Mouse (Mus musculus) neural tube, embryonic 13.5 days (tissue): ENCODE measurements around the gene Cald1. TPM values are rescaled to one million over a fixed set of nuclear protein-coding genes. Genes with fewer than 3 reads are reported as not detected.

ENCODE experiments used
- ATAC-seq: fragments of 200-750 bp; cut with Nextera tagmentation; 2 replicates; pipeline ENCODE4 v1.8.0; 2017; ENCODE audit warnings: low read depth, mild to moderate bottlenecking, moderate TSS enrichment, moderate library complexity
- H3K27ac ChIP-seq: fragments of 300-500 bp; sonication (generic); replicated peaks from 2 replicates; pipeline ENCODE4 v1.5.1; 2015; ENCODE audit warnings: moderate library complexity, mild to moderate bottlenecking, inconsistent platforms
- H3K27me3 ChIP-seq: fragments of 300-500 bp; sonication (generic); 2 replicates; pipeline ENCODE4 v1.6.1; 2015; ENCODE audit warnings: mild to moderate bottlenecking, inconsistent platforms
- H3K36me3 ChIP-seq: fragments of 300-500 bp; sonication (generic); 2 replicates; pipeline ENCODE4 v1.6.1; 2015; ENCODE audit warnings: mild to moderate bottlenecking, inconsistent platforms
- H3K4me1 ChIP-seq: fragments of 300-500 bp; sonication (generic); replicated peaks from 2 replicates; pipeline ENCODE4 v1.6.1; 2015; ENCODE audit warnings: inconsistent platforms
- H3K4me2 ChIP-seq: fragments of 300-500 bp; sonication (generic); 2 replicates; pipeline ENCODE4 v1.6.1; 2015; ENCODE audit warnings: inconsistent platforms, mild to moderate bottlenecking, moderate library complexity
- H3K4me3 ChIP-seq: fragments of 300-500 bp; sonication (generic); 2 replicates; pipeline ENCODE4 v1.5.1; 2015; ENCODE audit warnings: mild to moderate bottlenecking, inconsistent platforms
- H3K9ac ChIP-seq: fragments of 300-500 bp; sonication (generic); 2 replicates; pipeline ENCODE4 v1.6.1; 2015; ENCODE audit warnings: moderate library complexity, mild to moderate bottlenecking, inconsistent platforms
- H3K9me3 ChIP-seq: fragments of 300-500 bp; sonication (generic); 2 replicates; pipeline ENCODE4 v1.6.1; 2016; ENCODE audit warnings: inconsistent platforms
- WGBS: fragments of 180-500 bp; shearing (Covaris S2); methylation state at CpG from one replicate; pipeline ENCODE4 v1.1.7; 2015; 5-methylcytosine and 5-hydroxymethylcytosine counted together
- polyA plus RNA-seq: library from polyadenylated mRNA; unstranded; fragments of >200 nt; fragmentation: Nextera tagmentation; extraction: Ambion mirVana; gene quantifications from 2 replicates; pipeline ENCODE4 v1.2.1, GENCODE M21; 2015

The Cald1 gene
- polyA plus RNA-seq, 1 experiment from 2014 or later = 92.0 TPM

DNA sequence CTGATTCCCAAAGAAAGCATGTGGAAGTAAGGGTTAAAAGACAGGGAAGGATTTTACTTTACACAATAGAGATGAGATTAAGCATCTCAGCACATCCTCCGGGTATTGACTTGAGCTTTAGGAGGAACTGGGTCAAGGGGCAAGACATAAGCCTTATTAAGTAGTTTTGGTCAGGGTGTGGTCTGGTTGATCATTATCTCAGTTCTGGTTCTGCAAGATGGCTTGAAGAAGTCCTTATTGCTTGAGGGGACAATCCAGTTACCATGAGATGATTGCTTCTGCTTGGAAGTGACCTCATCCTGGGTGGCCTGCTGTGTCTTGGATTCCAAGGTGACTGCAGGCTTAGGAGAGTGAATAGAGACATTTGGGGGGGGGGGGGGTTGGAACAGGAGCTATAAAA lies 21.9 kb downstream of the Cald1 start:
- H3K9ac ChIP-seq = no peak overlapping the region

DNA sequence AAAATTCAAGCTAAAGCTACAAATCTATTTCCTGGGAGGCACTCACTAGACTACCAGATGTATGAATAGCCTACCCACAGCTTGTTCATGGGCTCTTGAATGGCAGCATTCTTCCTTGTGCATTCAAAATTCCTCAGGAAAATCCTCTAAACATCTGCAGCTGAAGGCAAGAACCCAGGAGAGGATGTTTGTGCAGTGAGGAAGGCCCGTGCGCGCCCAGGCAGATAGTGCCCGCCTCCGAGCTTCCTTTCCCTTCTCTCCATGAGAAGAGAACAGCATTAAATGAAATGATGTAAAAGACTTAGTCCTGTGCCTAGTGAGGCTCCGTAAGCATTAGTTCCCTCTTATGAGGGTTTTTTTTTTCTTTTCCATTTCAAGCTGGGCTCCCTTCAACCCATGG lies 24.6 kb downstream of the Cald1 start:
- 73% methylated on average over 6 of the region's 6 CpGs for WGBS
- H3K27me3 ChIP-seq = no peaks in the 10 kb centered on the region
- H3K9me3 ChIP-seq = no peaks in the 10 kb centered on the region
- no peaks in the 10 kb centered on the region for H3K36me3 ChIP-seq
- H3K4me2 ChIP-seq = no peak overlapping the region
- no peak overlapping the region for H3K9ac ChIP-seq
- no peak overlapping the region for H3K27ac ChIP-seq
- no peaks in the 10 kb centered on the region for H3K4me1 ChIP-seq
- no peak for ATAC-seq
- H3K4me3 ChIP-seq = no peak overlapping the region

More for the DNA sequence above, 21.9 kb downstream of the Cald1 start:
- Histone ChIP-seq H3K27ac (no peak overlapping the region), H3K27me3 (no peaks in the 10 kb centered on the region), H3K9me3 (no peaks in the 10 kb centered on the region), H3K36me3 (no peaks in the 10 kb centered on the region), H3K4me1 (no peaks in the 10 kb centered on the region), H3K4me3 (no peak overlapping the region), H3K4me2 (no peak overlapping the region)
- WGBS = 65% methylated on average over 1 of the region's 1 CpGs
- ATAC-seq = no peak

DNA sequence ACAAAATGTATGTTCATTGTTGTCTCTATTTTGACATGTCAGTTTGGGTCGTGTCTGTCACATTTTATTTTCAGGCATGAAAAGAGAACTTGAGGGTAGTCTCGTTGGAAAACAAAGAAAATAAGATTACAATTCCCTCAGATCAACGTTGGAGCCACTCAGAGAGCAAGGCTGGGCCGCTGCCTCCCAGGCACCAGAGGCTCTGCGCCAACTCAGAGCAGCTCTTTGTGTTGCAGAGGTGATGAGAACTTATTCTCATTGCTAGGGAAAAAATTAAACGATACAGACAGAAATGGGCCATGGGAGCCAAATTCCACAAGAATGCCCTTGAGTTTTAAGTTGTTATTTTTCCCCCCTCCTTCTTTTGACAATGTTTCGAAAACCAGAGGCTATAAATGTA lies 25.0 kb downstream of the Cald1 start:
- H3K4me1 ChIP-seq = no peaks in the 10 kb centered on the region
- no peaks in the 10 kb centered on the region for H3K9me3 ChIP-seq
- H3K9ac ChIP-seq = no peak overlapping the region
- WGBS = 71% methylated on average over 7 of the region's 7 CpGs
- no peaks in the 10 kb centered on the region for H3K36me3 ChIP-seq
- H3K27me3 ChIP-seq = no peaks in the 10 kb centered on the region
- H3K27ac ChIP-seq = no peak overlapping the region
- no peak for ATAC-seq
- H3K4me2 ChIP-seq = no peak overlapping the region
- H3K4me3 ChIP-seq = no peak overlapping the region

DNA sequence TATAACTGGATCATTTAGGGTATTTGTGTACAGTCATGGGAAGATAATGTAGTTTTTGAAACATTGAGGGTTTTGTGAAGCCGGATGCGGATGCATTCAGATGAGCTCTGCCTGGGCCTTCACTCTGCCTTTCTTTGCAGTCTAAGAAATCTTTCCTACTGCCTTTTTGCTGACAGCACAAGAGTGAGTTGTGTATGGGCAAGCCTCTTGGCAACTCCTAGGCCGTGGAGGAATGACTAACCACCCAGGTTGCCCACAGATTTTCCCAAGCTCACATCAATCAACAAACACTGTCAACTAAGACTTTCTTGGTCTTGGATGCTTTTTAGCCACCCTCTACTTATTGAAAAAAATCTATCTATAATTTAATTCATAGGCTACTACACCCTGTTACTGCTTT lies 26.2 kb downstream of the Cald1 start:
- ATAC-seq = no peak
- H3K4me3 ChIP-seq = no peak overlapping the region
- H3K27ac ChIP-seq = no peak overlapping the region
- no peak overlapping the region for H3K9ac ChIP-seq
- H3K4me1 ChIP-seq = no peaks in the 10 kb centered on the region
- no peaks in the 10 kb centered on the region for H3K27me3 ChIP-seq
- H3K4me2 ChIP-seq = no peak overlapping the region
- H3K36me3 ChIP-seq = no peaks in the 10 kb centered on the region
- WGBS = 77% methylated on average over 3 of the region's 3 CpGs
- H3K9me3 ChIP-seq = no peaks in the 10 kb centered on the region

DNA sequence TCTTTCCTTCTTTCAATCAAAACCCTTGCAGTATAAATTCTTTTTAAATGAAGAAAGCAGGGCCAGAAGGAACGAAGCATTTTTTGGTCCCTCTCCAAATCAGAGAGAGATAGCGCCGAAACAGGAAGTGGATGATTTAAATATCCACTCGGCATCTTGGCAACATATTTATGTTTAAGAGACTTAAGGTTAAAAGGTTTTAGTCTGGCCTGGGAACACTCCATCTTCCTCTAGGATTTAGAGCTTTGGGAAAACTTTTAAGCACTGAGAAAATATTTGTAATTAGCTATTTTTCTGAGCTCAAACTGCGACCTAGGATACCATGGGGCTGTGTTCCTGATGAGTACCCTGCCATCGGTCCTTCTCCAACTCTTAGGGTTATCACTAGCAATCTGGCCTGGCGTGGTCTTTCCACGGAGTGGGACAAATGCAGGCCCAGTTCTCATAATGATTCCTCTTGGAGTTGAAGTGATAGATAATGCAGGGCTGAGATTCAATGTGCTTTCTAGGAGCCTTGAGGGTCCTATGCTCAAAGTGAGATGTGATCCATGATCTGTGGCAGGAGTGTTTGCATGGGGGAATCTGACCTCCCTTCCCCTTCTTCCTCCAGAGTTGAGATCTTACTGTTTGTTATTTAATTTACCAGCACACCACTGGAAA lies 28.4 kb downstream of the Cald1 start:
- H3K9ac ChIP-seq = no peak overlapping the region
- no peak overlapping the region for H3K4me3 ChIP-seq
- H3K27ac ChIP-seq = no peak overlapping the region
- H3K4me1 ChIP-seq = no peaks in the 10 kb centered on the region
- no peaks in the 10 kb centered on the region for H3K36me3 ChIP-seq
- no peak overlapping the region for H3K4me2 ChIP-seq
- ATAC-seq = no peak
- no peaks in the 10 kb centered on the region for H3K27me3 ChIP-seq
- 85% methylated on average over 8 of the region's 8 CpGs for WGBS
- no peaks in the 10 kb centered on the region for H3K9me3 ChIP-seq

DNA sequence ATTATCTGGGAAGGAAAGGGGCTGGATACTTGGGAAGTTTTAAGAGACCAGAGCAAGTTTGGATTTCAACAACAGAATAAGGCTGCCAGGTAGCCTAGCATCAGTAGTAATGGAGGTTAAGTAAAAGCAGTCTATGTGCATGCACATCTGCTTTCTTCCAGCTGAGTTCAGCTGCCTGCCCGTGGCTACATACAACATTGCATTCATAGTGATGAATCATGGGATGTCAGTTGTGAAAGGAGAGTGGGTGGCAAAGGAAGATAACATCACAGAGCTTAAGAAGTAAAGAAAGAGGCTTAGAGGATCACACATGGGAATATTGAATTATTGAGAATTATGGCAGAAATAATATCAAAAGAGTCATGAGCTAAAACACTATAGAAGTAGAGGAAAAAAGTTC lies 29.8 kb downstream of the Cald1 start:
- no peak overlapping the region for H3K27ac ChIP-seq
- H3K9ac ChIP-seq = no peak overlapping the region
- H3K9me3 ChIP-seq = no peaks in the 10 kb centered on the region
- no peaks in the 10 kb centered on the region for H3K36me3 ChIP-seq
- 57% methylated on average over 1 of the region's 1 CpGs for WGBS
- H3K4me2 ChIP-seq = no peak overlapping the region
- ATAC-seq = no peak
- no peaks in the 10 kb centered on the region for H3K27me3 ChIP-seq
- no peaks in the 10 kb centered on the region for H3K4me1 ChIP-seq
- H3K4me3 ChIP-seq = no peak overlapping the region

DNA sequence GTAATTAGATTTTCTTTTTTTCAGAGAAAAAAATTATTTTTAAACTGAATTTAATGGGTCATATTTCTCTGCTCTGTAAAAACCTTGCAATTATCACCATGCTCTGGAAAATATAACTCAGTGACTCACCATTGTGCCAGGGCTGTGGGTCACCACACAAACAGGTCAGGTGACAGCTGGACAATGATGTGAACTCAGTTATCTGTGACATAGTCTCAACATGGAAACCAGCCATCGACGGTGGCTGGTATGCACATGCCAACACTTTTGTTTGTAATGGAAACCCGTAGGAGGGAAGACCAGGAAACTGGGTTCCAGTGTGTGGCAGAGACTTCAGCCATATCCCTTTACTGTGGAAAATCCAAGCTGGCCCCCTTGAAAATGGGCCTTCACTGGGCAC lies 35.5 kb downstream of the Cald1 start:
- Histone ChIP-seq H3K27me3 (no peaks in the 10 kb centered on the region), H3K27ac (no peak overlapping the region), H3K9me3 (no peaks in the 10 kb centered on the region), H3K9ac (no peak overlapping the region), H3K4me2 (no peak overlapping the region), H3K4me1 (0 out of 2 replicates have a peak, but pooled peaks cover 3% of the 10 kb centered on the region), H3K36me3 (no peaks in the 10 kb centered on the region), H3K4me3 (no peak overlapping the region)
- 83% methylated on average over 3 of the region's 3 CpGs for WGBS
- ATAC-seq = no peak

DNA sequence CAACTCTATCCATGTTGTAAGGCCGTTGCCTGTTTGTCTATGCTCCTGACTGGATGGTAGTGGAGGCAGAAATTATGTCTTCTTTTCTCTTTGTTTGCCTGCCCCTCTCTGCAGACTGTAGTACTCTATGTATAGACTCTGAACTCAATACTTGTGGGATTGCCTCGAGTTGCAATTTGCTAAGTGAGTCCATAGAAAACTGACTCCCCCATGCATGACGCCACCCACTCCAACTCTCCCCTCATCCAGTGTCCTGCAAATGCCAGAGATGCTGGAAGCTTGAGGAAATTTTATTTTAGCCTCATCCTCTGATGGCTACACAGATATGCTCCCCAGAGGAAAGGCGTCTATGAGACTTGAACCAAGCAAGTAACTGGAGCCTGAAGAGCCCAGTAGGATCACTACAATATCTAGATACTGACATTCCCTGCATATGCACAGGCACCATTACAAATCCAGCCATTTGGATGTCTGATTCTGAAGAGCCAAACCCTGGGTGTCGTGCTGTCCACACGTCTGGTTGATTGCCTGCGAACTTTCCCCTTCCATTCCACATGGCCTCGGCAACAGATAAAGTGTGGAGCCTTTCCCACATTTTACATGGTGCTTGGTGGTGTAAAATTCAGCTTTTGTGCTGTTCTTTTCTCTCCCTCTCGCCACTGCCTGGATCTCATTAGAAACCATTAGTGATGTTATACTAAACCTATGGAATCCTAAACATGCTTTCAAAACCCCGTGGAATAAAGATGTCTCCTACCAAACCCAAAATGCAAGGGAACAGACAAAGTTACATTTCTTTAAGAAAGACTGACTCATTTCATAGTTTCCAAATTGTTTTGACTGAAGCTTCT lies 39.5 kb downstream of the Cald1 start:
- no peaks in the 10 kb centered on the region for H3K27me3 ChIP-seq
- no peak overlapping the region for H3K4me2 ChIP-seq
- no peak overlapping the region for H3K9ac ChIP-seq
- 59% methylated on average over 10 of the region's 10 CpGs for WGBS
- 0 out of 2 replicates have a peak, but pooled peaks cover 4% of the 10 kb centered on the region for H3K4me1 ChIP-seq
- ATAC-seq = no peak
- no peaks in the 10 kb centered on the region for H3K9me3 ChIP-seq
- no peak overlapping the region for H3K4me3 ChIP-seq
- no peak overlapping the region for H3K27ac ChIP-seq
- H3K36me3 ChIP-seq = no peaks in the 10 kb centered on the region

DNA sequence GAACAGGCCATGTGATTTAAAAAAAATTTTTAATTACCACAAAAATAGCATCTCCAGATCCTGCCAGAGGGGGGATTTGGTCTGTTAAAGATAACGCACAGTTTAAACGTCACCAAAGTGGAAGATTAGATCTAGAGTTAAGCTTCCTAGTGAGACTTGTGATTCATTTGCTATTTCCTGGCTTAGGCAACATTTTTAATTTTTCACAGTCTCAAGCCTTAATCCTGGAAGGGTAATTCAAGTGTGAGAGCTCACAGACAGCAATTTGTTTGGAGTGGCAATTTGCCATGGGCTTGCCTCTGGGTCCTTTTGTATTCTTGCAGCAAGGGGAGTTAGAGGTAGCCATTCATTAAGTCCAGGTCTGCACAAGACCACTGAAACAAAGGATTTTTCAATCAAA lies 40.4 kb downstream of the Cald1 start:
- Histone ChIP-seq H3K4me2 (no peak overlapping the region), H3K27me3 (no peaks in the 10 kb centered on the region), H3K9ac (no peak overlapping the region), H3K4me3 (no peak overlapping the region), H3K36me3 (no peaks in the 10 kb centered on the region), H3K27ac (no peak overlapping the region), H3K4me1 (0 out of 2 replicates have a peak, but pooled peaks cover 4% of the 10 kb centered on the region), H3K9me3 (no peaks in the 10 kb centered on the region)
- 39% methylated on average over 2 of the region's 2 CpGs for WGBS
- ATAC-seq = no peak

DNA sequence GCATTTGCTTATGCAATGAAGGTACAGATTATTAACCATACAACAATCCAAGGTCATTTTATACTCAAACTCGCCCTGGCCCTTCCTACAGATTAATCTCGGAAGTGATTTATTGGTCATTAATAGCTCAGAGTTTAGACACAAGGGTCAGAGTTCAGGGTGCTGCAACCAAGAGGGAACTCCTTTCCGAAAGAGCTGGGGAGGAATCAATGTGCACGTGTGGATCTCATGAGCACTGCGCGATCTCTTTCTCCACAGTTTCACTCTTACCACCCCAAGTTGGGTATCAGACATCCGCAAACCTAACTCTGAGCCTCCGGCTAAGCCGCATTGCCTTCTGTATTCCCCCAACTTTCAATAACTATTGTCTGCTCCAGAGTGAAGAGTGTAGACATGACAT lies 41.9 kb downstream of the Cald1 start:
- no peaks in the 10 kb centered on the region for H3K9me3 ChIP-seq

DNA sequence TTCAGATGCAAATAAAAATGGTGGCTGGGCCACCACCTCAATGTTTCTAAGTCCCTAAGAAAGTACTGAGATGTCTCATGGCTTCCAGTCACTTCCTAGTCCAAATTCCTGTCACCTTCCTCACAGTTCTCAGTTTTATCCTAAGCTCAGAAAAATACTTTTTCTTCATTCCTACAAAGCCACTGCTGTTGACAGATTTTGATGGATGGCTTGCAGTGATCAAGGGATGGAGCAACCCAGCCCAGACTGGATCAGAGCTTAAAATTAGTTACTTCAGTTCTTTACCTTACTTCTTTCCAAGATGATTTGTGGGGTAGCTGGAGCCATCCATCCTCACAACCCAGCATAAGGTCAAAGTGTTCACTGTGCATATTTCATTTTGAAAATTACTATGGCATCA lies 42.8 kb downstream of the Cald1 start:
- 0 out of 2 replicates have a peak, but pooled peaks cover 4% of the 10 kb centered on the region for H3K4me1 ChIP-seq
- no peak overlapping the region for H3K9ac ChIP-seq
- no peak overlapping the region for H3K4me2 ChIP-seq
- H3K36me3 ChIP-seq = no peaks in the 10 kb centered on the region
- H3K27ac ChIP-seq = no peak overlapping the region
- no peaks in the 10 kb centered on the region for H3K9me3 ChIP-seq
- H3K27me3 ChIP-seq = no peaks in the 10 kb centered on the region
- no peak for ATAC-seq
- no peak overlapping the region for H3K4me3 ChIP-seq

More for the DNA sequence above, 41.9 kb downstream of the Cald1 start:
- 0 out of 2 replicates have a peak, but pooled peaks cover 4% of the 10 kb centered on the region for H3K4me1 ChIP-seq
- H3K9ac ChIP-seq = no peak overlapping the region
- ATAC-seq = no peak
- no peak overlapping the region for H3K4me2 ChIP-seq
- H3K36me3 ChIP-seq = no peaks in the 10 kb centered on the region
- H3K27me3 ChIP-seq = no peaks in the 10 kb centered on the region
- WGBS = 79% methylated on average over 9 of the region's 9 CpGs
- no peak overlapping the region for H3K4me3 ChIP-seq
- no peak overlapping the region for H3K27ac ChIP-seq

DNA sequence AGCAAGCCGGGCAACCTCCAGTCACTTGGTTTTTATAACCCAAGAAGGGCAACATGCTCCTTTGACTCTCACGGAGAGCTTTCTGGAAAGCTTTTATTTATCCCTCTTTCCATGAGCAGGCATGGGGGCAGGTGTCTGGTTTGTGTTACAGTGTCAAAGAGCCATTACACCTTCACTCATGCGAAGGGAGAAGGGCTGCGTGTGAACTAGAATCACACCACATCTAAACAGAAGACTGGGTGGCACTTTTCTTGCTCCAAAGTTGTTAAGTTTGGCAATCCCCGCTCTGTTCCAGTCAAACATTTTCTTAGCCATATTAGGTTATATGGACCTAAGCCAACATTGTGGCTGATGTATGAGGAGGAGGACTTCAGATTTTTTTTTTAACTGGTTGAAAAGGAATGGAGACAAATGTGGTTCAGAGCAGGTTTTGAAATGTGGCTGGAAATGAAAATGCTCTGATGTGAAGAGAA lies 43.8 kb downstream of the Cald1 start:
- Histone ChIP-seq H3K9me3 (no peaks in the 10 kb centered on the region), H3K4me2 (no peak overlapping the region), H3K4me3 (no peak overlapping the region), H3K27ac (no peak overlapping the region), H3K4me1 (0 out of 2 replicates have a peak, but pooled peaks cover 4% of the 10 kb centered on the region), H3K9ac (no peak overlapping the region), H3K36me3 (no peaks in the 10 kb centered on the region), H3K27me3 (no peaks in the 10 kb centered on the region)
- no peak for ATAC-seq
- WGBS = 90% methylated on average over 5 of the region's 5 CpGs
